Mouse (Mus musculus) cortical plate, adult 2 months (tissue): Measurements from ENCODE around the gene Zbtb7a.

Experiments
- CTCF ChIP-seq: fragments of 200-500 bp; IDR thresholded peaks from 2 replicates; pipeline ENCODE4 v1.5.1; 2011; ENCODE audit warnings: mild to moderate bottlenecking, control low read depth, low read length; ENCODE audit not compliant: insufficient read depth; ENCODE audit errors: extremely low read depth
- POLR2A ChIP-seq: fragments of 200-500 bp; IDR thresholded peaks from 2 replicates; pipeline ENCODE4 v1.6.1; 2011; ENCODE audit warnings: mild to moderate bottlenecking, low read length, control low read depth; ENCODE audit not compliant: insufficient read depth; ENCODE audit errors: extremely low read depth

DNA sequence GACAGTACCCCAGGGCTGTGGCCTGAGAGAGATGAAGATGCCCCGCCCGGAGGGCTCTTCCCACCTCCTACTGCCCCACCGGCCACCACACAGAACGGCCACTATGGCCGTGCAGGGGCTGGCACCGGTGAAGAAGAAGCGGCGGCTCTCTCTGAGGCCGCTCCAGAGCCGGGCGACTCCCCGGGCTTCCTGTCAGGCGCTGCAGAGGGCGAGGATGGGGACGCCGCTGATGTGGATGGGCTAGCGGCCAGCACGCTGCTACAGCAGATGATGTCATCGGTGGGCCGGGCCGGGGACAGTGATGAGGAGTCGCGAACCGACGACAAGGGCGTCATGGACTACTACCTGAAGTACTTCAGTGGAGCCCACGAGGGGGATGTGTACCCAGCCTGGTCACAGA lies 9.6 kb downstream of the Zbtb7a start:
- TF ChIP-seq POLR2A (no peak), CTCF (no peak)
